Mouse (Mus musculus): Measurements from ENCODE around the gene Adcy2.

The Adcy2 gene

GRCm38 (mm10) chr13:68607652-68608405, 391.5 kb downstream of the Adcy2 start:
- DNase-seq = no peak

- peak; percentile 61 for DNase-seq
These were observed 393.6 kb downstream of the Adcy2 start for GRCm38 (mm10) chr13:68605689-68606126.

GRCm38 (mm10) chr13:68603085-68603484, 396.3 kb downstream of the Adcy2 start:
- no peak for DNase-seq

GRCm38 (mm10) chr13:68601184-68601583, 398.2 kb downstream of the Adcy2 start:
- DNase-seq = no peak

- no peak for DNase-seq
These were observed 400.4 kb downstream of the Adcy2 start for GRCm38 (mm10) chr13:68598953-68599352.

GRCm38 (mm10) chr13:68597667-68598066, 401.7 kb downstream of the Adcy2 start:
- DNase-seq = no peak

- DNase-seq = no peak
These were observed 402.1 kb downstream of the Adcy2 start, which contains the start of gene 1700001L19Rik for GRCm38 (mm10) chr13:68597199-68597598. TSS of gene 1700001L19Rik (plus strand) at chr13:68597421.

- no peak for DNase-seq
These were observed 405.5 kb downstream of the Adcy2 start for GRCm38 (mm10) chr13:68593797-68594196.

GRCm38 (mm10) chr13:68588352-68588751, 411.0 kb downstream of the Adcy2 start:
- no peak for DNase-seq

- DNase-seq = no peak
These were observed 413.9 kb downstream of the Adcy2 start for GRCm38 (mm10) chr13:68585441-68585840.

GRCm38 (mm10) chr13:68583961-68584360, 415.4 kb downstream of the Adcy2 start:
- DNase-seq = no peak

GRCm38 (mm10) chr13:68582517-68582780, 416.9 kb downstream of the Adcy2 start:
- no peak for DNase-seq

GRCm38 (mm10) chr13:68581747-68582516, 417.4 kb downstream of the Adcy2 start, which contains the start of the genes Mtrr and Fastkd3:
TSS of gene Mtrr (minus strand) at chr13:68582149.
TSS of gene Fastkd3 (plus strand) at chr13:68582234.
- peak; percentile 98 for DNase-seq

- no peak for DNase-seq
These were observed 418.1 kb downstream of the Adcy2 start for GRCm38 (mm10) chr13:68581086-68581740.

GRCm38 (mm10) chr13:68577945-68578344, 421.4 kb downstream of the Adcy2 start:
- DNase-seq = no peak

GRCm38 (mm10) chr13:68574398-68574797, 424.9 kb downstream of the Adcy2 start:
- DNase-seq = no peak

GRCm38 (mm10) chr13:68572966-68573913, 426.1 kb downstream of the Adcy2 start:
- peak; percentile 70 for DNase-seq

- no peak for DNase-seq
These were observed 427.1 kb downstream of the Adcy2 start for GRCm38 (mm10) chr13:68572247-68572646.

Data from kidney, adult 9 months (tissue).